Mouse (Mus musculus): ENCODE results near the gene Rnf13.

GRCm38 (mm10) chr3:57696779-57697178 is 39.1 kb upstream of the Rnf13 start:
- TF ChIP-seq CTCF (IDR thresholded peaks at IDR 0.05; ENCODE audit: borderline replicate concordance, control insufficient read depth, extremely low read depth, insufficient read depth, low read length, poor library complexity), result no peak
- TF ChIP-seq POLR2A (IDR thresholded peaks at IDR 0.05; ENCODE audit: control insufficient read depth, extremely low read depth, insufficient read depth, low read length, poor library complexity), result no peak
